Comparison of ENCODE assay signal across 8 mouse cellular contexts in genomic region chr1:171159485-171159975, GRCm38 (mm10). TPM values are rescaled to one million over a fixed set of nuclear protein-coding genes. Genes with fewer than 3 reads are reported as not detected.
A peak's percentile ranks its signal among the peaks of the same experiment; 100 is the strongest.
DNase-seq lines count a peak whose midpoint lies in the region; ATAC-seq and TF ChIP-seq lines count a peak whose summit lies in the region.

No protein-coding gene starts in this region.

- H3K9me3 ChIP-seq in ES-E14 (ENCODE audit: control insufficient read depth, insufficient read depth, low read depth, low read length), result no peaks in the 10 kb centered on the region
- no peaks in the 10 kb centered on the region for H3K9me3 ChIP-seq in hindbrain, embryonic 14.5 days (ENCODE audit: control insufficient read depth, low read length)
- H3K9me3 ChIP-seq in liver, embryonic 15.5 days (replicated peaks), result no peaks in the 10 kb centered on the region
- H3K9me3 ChIP-seq in neural tube, embryonic 14.5 days (ENCODE audit: control insufficient read depth, low read length), result no peaks in the 10 kb centered on the region

- in situ Hi-C loops in ES-E14 (cut with MboI; ENCODE audit: low sequenced_read_pairs in 2 of 2, unreplicated experiment in 2 of 2), result no loop called here

- peak; percentile 34 to 69 for DNase-seq in adrenal gland, adult (ENCODE audit: inconsistent age in 2 of 2, low spot score in 1 of 2)
- no peak for DNase-seq in adrenal gland, adult 18-20 months (ENCODE audit: low spot score in 2 of 2)
- no peak for DNase-seq in ES-E14 (ENCODE audit: low read depth, low spot score)
- DNase-seq in hindbrain, embryonic 14.5 days (ENCODE audit: low spot score), result no peak
- no peak for DNase-seq in frontal cortex, postnatal 14 days (ENCODE audit: low spot score in 2 of 2)
- DNase-seq in cerebellum, adult 9-11 months, result no peak

- H3K27me3 ChIP-seq in hindbrain, embryonic 14.5 days (ENCODE audit: control insufficient read depth, insufficient read depth, low read length), result peaks cover 34% of the 10 kb centered on the region
- peaks cover 66% of the 10 kb centered on the region for H3K27me3 ChIP-seq in liver, embryonic 15.5 days
- H3K27me3 ChIP-seq in neural tube, embryonic 14.5 days (ENCODE audit: control insufficient read depth, insufficient read depth, low read length), result peaks cover 4% of the 10 kb centered on the region

- ATAC-seq in hindbrain, embryonic 14.5 days (ENCODE audit: low FRiP score), result peak; percentile 14; the same call in 1 of the 2 replicates
- peak; percentile 53 for ATAC-seq in liver, embryonic 15.5 days (ENCODE audit: insufficient read depth)
- ATAC-seq in neural tube, embryonic 14.5 days (ENCODE audit: low read depth), result no peak

- H3K4me1 ChIP-seq in ES-E14 (ENCODE audit: control insufficient read depth in 2 of 2, insufficient read depth in 2 of 2, low read length in 2 of 2, poor library complexity in 1 of 2), result peaks cover 0 to 8% of the 10 kb centered on the region in 2 experiments; a peak in 2 of 4 replicates
- no peaks in the 10 kb centered on the region for H3K4me1 ChIP-seq in hindbrain, embryonic 14.5 days (replicated peaks; ENCODE audit: control insufficient read depth, insufficient read depth, low read length)
- H3K4me1 ChIP-seq in liver, embryonic 15.5 days (replicated peaks), result peaks cover 18% of the 10 kb centered on the region
- no peaks in the 10 kb centered on the region for H3K4me1 ChIP-seq in neural tube, embryonic 14.5 days (ENCODE audit: control insufficient read depth, insufficient read depth, low read length)

- H3K4me3 ChIP-seq in ES-E14 (ENCODE audit: insufficient read depth in 1 of 2, low read depth in 1 of 2, low read length in 2 of 2, poor library complexity in 1 of 2, severe bottlenecking in 1 of 2), result peak overlapping the region; percentile 33 to 49
- peak overlapping the region; percentile 12; the same call in 1 of the 2 replicates for H3K4me3 ChIP-seq in hindbrain, embryonic 14.5 days (replicated peaks; ENCODE audit: low read length)
- H3K4me3 ChIP-seq in liver, embryonic 15.5 days (replicated peaks), result no peak overlapping the region
- H3K4me3 ChIP-seq in neural tube, embryonic 14.5 days (ENCODE audit: low read depth, low read length), result 0 out of 2 replicates have a peak overlapping the region, but pooled peaks have one; percentile 2

- WGBS in hindbrain, embryonic 14.5 days, result 11% methylated on average over 13 of the region's 15 CpGs
- 3% methylated on average over 15 of the region's 15 CpGs for WGBS in liver, embryonic 15.5 days (ENCODE audit: insufficient replicate concordance)
- WGBS in neural tube, embryonic 14.5 days, result 3% methylated on average over 15 of the region's 15 CpGs

- no peak overlapping the region for H3K27ac ChIP-seq in ES-E14 (ENCODE audit: insufficient read depth, low read depth, low read length, poor library complexity, severe bottlenecking)
- H3K27ac ChIP-seq in hindbrain, embryonic 14.5 days, result no peak overlapping the region
- no peak overlapping the region for H3K27ac ChIP-seq in liver, embryonic 15.5 days (replicated peaks)
- H3K27ac ChIP-seq in neural tube, embryonic 14.5 days (ENCODE audit: low read depth, low read length), result no peak overlapping the region

- H3K36me3 ChIP-seq in ES-E14 (ENCODE audit: control insufficient read depth, insufficient read depth, low read length, poor library complexity, severe bottlenecking), result no peaks in the 10 kb centered on the region
- no peaks in the 10 kb centered on the region for H3K36me3 ChIP-seq in hindbrain, embryonic 14.5 days (replicated peaks; ENCODE audit: control insufficient read depth, insufficient read depth)
- no peaks in the 10 kb centered on the region for H3K36me3 ChIP-seq in liver, embryonic 15.5 days (replicated peaks)
- H3K36me3 ChIP-seq in neural tube, embryonic 14.5 days (ENCODE audit: control insufficient read depth, insufficient read depth, low read length), result no peaks in the 10 kb centered on the region

- H3K4me2 ChIP-seq in hindbrain, embryonic 14.5 days (replicated peaks), result peak overlapping the region; percentile 36
- peak overlapping the region; percentile 52 for H3K4me2 ChIP-seq in liver, embryonic 15.5 days
- H3K4me2 ChIP-seq in neural tube, embryonic 14.5 days (ENCODE audit: low read depth, low read length), result peak overlapping the region; percentile 11; the same call in 1 of the 2 replicates

- peak overlapping the region; percentile 13; the same call in 1 of the 2 replicates for H3K9ac ChIP-seq in ES-E14 (ENCODE audit: insufficient read depth, low read depth, low read length, poor library complexity, severe bottlenecking)
- H3K9ac ChIP-seq in hindbrain, embryonic 14.5 days, result peak overlapping the region; percentile 28; the same call in 1 of the 2 replicates
- no peak overlapping the region for H3K9ac ChIP-seq in liver, embryonic 15.5 days
- no peak overlapping the region for H3K9ac ChIP-seq in neural tube, embryonic 14.5 days (replicated peaks; ENCODE audit: low read depth, low read length)

TF ChIP-seq in ES-E14, 5 proteins besides CTCF, POLR2A, EP300 and RAD21:
- TF ChIP-seq ZNF384 (IDR thresholded peaks at IDR 0.05; ENCODE audit: low read depth, low read length) (no peak), HCFC1 (IDR thresholded peaks at IDR 0.05; ENCODE audit: borderline replicate concordance, insufficient read depth, low read length) (no peak), ZC3H11A (IDR thresholded peaks at IDR 0.05; ENCODE audit: borderline replicate concordance, low read depth, low read length) (no peak), MAFK (IDR thresholded peaks at IDR 0.05; ENCODE audit: insufficient read depth, low read depth, low read length) (no peak), CHD2 (IDR thresholded peaks at IDR 0.05; ENCODE audit: low read depth, low read length) (no peak)

RNA-seq across cellular contexts. Expression of gene Mpz, which starts 9.0 kb away (rescaled TPM):
- total RNA-seq in adrenal gland, adult 18-20 months (2021), result 1 to 10 TPM in 1 of 2 experiments, under 1 TPM in 1; 0.73 to 1.2 TPM
- total RNA-seq in ES-E14 (2012; rRNA removed), result 0.36 TPM in 1 of 2 replicates, not detected in the other
- 3.5 and 4.8 TPM in 2 replicates for polyA plus RNA-seq in hindbrain, embryonic 14.5 days (2014; fragmentation: Nextera tagmentation; extraction: Ambion mirVana)
- not detected in 2 replicates for polyA plus RNA-seq in liver, embryonic 15.5 days (2015; fragmentation: Nextera tagmentation; extraction: Ambion mirVana)
- polyA plus RNA-seq in neural tube, embryonic 14.5 days (2014; fragmentation: Nextera tagmentation; extraction: Ambion mirVana), result 11.8 TPM in 1 of 2 replicates, not detected in the other

RNA-seq across cellular contexts. Expression of gene Sdhc, which starts 9.1 kb away (rescaled TPM):
- 100 to 1,000 TPM; 450 to 629 TPM for total RNA-seq in adrenal gland, adult 18-20 months (2021)
- total RNA-seq in ES-E14 (2012; rRNA removed), result 55.0 and 57.9 TPM in 2 replicates
- 311 and 314 TPM in 2 replicates for polyA plus RNA-seq in hindbrain, embryonic 14.5 days (2014; fragmentation: Nextera tagmentation; extraction: Ambion mirVana)
- polyA plus RNA-seq in liver, embryonic 15.5 days (2015; fragmentation: Nextera tagmentation; extraction: Ambion mirVana), result 149 and 158 TPM in 2 replicates
- polyA plus RNA-seq in neural tube, embryonic 14.5 days (2014; fragmentation: Nextera tagmentation; extraction: Ambion mirVana), result 297 and 334 TPM in 2 replicates

RNA-seq across cellular contexts. Expression of gene Pcp4l1, which starts 36.5 kb away (rescaled TPM):
- total RNA-seq in adrenal gland, adult 18-20 months (2021), result 10 to 100 TPM; 51.7 to 52.5 TPM
- total RNA-seq in ES-E14 (2012; rRNA removed), result 0.63 and 2.2 TPM in 2 replicates
- polyA plus RNA-seq in hindbrain, embryonic 14.5 days (2014; fragmentation: Nextera tagmentation; extraction: Ambion mirVana), result 37.2 and 55.1 TPM in 2 replicates
- polyA plus RNA-seq in liver, embryonic 15.5 days (2015; fragmentation: Nextera tagmentation; extraction: Ambion mirVana), result 1.7 and 2.1 TPM in 2 replicates
- 31.8 and 41.6 TPM in 2 replicates for polyA plus RNA-seq in neural tube, embryonic 14.5 days (2014; fragmentation: Nextera tagmentation; extraction: Ambion mirVana)

RNA-seq across cellular contexts. Expression of gene Cfap126, which starts 45.8 kb away (rescaled TPM):
- 1 to 10 TPM; 3.0 to 4.2 TPM for total RNA-seq in adrenal gland, adult 18-20 months (2021)
- not detected in 2 replicates for total RNA-seq in ES-E14 (2012; rRNA removed)
- polyA plus RNA-seq in hindbrain, embryonic 14.5 days (2014; fragmentation: Nextera tagmentation; extraction: Ambion mirVana), result 11.7 and 20.3 TPM in 2 replicates
- 1.7 and 2.6 TPM in 2 replicates for polyA plus RNA-seq in liver, embryonic 15.5 days (2015; fragmentation: Nextera tagmentation; extraction: Ambion mirVana)
- 2.4 and 5.0 TPM in 2 replicates for polyA plus RNA-seq in neural tube, embryonic 14.5 days (2014; fragmentation: Nextera tagmentation; extraction: Ambion mirVana)

RNA-seq across cellular contexts. Expression of gene Nr1i3, which starts 54.2 kb away (rescaled TPM):
- not detected for total RNA-seq in adrenal gland, adult 18-20 months (2021)
- total RNA-seq in ES-E14 (2012; rRNA removed), result 0.71 and 1.2 TPM in 2 replicates
- 0.21 and 0.50 TPM in 2 replicates for polyA plus RNA-seq in hindbrain, embryonic 14.5 days (2014; fragmentation: Nextera tagmentation; extraction: Ambion mirVana)
- 1.1 and 1.5 TPM in 2 replicates for polyA plus RNA-seq in liver, embryonic 15.5 days (2015; fragmentation: Nextera tagmentation; extraction: Ambion mirVana)
- 0.20 and 0.32 TPM in 2 replicates for polyA plus RNA-seq in neural tube, embryonic 14.5 days (2014; fragmentation: Nextera tagmentation; extraction: Ambion mirVana)

Comparison
In these comparisons a context has a peak if more than half of its experiments do, and no peak if none do; other contexts are left out.
1. DNase-seq: peak in adrenal gland, adult (2 of 2); none in adrenal gland, adult 18-20 months (0 of 2), ES-E14 (single experiment), hindbrain, embryonic 14.5 days (single experiment), frontal cortex, postnatal 14 days (0 of 2) and cerebellum, adult 9-11 months (single experiment).
2. H3K9ac ChIP-seq: peak in ES-E14 (single experiment) and hindbrain, embryonic 14.5 days (single experiment); none in liver, embryonic 15.5 days (single experiment) and neural tube, embryonic 14.5 days (single experiment).
3. RNA of gene Pcp4l1, which starts 36.5 kb away (polyA plus RNA-seq): 37.2 to 55.1 TPM in hindbrain, embryonic 14.5 days and 31.8 to 41.6 TPM in neural tube, embryonic 14.5 days; 1.7 to 2.1 TPM in liver, embryonic 15.5 days; every median in the first group is over 10 times any median in the second.
4. Peak in every context shown above with its lines, with median percentiles within 50 percentile points of each other: H3K4me2 ChIP-seq.